Mouse (Mus musculus) ovary, postnatal 14 days (tissue): ENCODE measurements around the gene Cacng4.
A peak's percentile ranks its signal among the peaks of the same experiment; 100 is the strongest.

Experiments used
- DNase-seq: peaks from one replicate; pipeline ENCODE4 v3.0.0; 2022; ENCODE audit warnings: low spot score

Cacng4 gene

DNA sequence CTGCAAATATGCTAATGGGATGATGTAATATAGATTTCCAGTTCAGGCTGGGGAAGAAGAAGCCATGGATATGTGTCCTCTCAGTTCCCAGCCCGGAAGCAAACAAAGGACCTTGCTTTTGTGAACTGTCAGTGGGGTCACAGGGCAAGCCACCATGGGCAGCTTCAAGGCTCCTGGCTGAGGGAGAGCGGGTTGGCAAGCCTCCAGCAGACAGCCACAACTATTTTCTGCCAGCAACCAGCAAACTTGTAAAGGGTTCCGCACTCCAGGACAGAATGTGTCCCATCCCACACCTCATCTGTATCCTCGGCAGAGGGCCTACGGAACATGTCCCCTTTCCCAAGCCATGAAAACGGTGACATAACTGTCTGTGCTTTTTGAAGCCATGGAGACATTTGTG is 22.4 kb downstream of the Cacng4 start:
- no peak for DNase-seq

- no peak for DNase-seq
These were observed 26.0 kb downstream of the Cacng4 start for GRCm38 (mm10) chr11:107768361-107768760.

DNA sequence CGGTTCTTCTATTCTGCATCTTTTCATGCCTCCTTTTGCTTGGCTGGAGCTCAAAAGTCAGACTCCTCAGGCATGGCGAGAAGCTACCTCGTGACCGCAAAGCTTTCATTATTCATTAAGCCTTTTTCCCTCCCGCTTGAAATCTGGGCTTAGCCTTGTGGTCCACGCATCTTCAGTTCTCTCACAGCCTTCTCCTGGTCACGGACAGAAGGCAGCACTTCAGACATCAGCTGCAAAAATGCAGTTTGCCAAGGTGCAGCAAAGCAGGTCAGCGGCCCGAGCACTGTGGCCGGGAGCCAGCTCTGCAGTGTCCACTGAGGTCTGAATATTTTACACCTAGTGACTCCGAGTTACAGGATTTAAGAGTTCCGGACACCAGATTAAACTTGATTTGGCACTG is 27.4 kb downstream of the Cacng4 start:
- DNase-seq, result no peak

DNA sequence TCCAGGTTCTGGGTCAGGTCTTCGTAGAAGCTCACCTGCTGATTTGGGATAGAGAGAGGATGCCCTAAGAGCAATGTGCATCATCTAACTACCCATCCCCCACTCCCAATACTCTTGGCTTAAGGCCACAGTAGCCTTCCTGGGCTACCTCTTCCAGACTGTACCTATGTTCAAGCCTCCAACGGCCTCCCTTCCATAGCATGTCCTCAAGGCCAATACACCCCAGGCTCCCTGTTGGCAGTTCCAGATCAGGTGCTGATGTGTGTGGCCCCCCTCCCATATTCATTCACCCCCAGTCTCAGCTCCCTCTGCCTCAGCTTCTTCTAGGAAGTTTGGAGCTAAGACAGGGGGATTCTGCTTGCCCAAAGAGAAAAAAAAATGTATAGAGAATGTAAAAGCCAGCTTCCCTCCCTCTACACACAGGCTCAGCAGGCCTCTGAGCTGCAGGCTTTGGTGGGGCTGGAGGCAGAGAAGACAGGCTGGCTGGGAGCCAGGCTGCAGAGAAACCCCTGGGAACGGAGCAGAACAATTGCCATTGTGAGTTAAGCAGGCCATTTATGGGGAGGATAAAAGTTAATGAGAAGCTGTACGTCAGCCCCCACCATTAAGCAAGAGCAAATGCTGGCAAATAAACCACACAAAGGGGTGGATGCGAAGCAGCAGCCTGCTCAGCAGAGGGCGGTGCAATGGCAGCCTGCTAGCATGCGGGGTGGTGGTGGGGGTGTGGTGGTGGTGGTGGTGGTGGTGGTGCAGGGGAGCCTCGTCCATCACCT is 31.5 kb downstream of the Cacng4 start:
- DNase-seq, result no peak

GRCm38 (mm10) chr11:107761790-107762500 is 32.4 kb downstream of the Cacng4 start:
- no peak for DNase-seq

DNA sequence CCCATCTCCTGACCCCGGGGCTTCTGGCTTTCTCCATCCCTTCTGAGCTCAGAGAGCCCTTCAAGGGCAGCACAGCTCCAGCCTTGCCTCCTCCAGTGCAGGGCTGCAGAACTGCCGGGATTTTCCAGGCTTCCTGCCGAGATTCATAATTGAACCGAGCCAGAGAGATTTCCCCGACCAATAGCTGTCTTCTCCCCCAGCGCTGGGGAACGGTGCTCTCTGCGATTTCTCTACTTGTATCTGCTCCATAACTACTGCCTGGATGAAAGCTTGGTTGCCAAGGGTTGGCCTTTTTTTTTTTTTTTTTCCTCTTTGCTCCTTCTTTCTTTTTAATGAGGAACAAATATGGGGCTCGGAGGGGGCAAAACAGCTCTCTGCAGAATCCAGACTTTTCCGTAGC is 34.4 kb downstream of the Cacng4 start:
- no peak for DNase-seq

DNA sequence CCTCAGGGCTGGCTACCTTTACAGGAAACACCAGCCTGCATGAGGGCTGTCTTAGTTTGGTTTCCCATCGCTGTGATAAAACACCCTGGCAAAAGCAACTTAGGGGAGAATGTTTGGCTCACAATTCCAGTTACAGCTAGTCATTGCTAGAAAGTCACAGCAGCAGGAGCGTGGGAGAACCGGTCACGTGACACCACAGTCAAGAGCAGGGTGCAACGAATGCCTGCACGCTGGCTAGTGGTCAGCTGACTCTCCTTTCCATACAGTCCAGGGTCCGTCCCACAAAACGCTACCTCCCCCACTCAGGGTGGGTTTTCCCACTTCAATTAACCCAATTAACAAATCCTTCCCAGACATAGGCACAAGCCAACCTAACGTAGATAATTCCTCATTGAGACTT is 34.8 kb downstream of the Cacng4 start:
- no peak for DNase-seq

- no peak for DNase-seq
These were observed 45.2 kb downstream of the Cacng4 start for GRCm38 (mm10) chr11:107749114-107749513.

- no peak for DNase-seq
These were observed 45.9 kb downstream of the Cacng4 start for GRCm38 (mm10) chr11:107748243-107749035.

DNA sequence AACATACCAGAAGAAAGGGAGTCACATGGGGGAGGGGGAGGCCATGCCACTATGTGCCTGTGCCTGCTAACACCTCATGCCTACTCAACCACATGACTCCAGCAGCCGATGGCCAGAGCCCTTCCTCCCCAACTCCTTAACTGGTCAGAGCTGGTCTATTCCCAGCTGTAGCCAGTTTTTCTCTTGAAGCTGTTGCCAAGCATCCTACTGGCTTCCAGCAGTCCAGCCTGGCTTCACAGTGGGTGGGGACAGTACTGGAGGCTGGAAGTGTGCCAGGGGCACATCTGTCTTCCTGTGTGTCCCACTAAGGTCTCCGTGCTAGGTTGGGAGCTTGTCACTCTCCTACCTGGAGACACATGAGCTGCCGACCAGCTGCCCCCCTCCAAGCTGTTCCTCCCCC is 51.3 kb downstream of the Cacng4 start:
- DNase-seq, result no peak

DNA sequence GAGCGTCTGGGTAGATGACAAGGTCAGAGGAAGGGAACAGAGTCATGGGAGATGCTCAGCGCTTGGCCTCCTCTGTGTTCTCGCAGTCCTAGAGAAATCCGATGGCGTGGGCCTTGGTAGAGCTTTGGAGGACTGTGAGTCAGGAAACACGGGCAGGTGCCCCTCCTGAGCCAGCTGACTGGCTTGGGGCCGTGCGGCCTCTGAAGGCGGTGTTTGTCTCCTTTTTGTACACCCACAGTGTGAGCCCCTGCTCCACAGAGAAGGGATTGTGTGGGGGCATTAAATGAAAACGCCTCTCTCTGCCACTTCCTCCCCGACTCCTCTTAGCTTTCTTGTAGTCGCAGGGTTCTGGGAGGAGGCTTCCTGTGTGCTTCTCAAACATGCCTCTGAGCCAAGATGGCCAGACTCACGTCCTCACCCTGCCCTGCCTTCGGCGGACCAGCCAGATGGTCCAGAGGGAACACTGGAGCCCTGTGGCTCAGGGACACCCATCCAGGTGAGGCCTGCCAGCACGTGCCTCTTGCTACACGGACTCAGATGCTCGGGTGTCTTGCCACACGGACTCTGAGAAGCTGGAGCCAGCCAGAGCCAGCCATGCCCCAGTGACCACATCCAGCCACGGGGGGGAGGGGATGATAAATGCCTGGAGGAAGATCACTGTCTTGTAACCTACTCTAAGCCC is 55.8 kb downstream of the Cacng4 start:
- DNase-seq, result no peak

- DNase-seq, result no peak
These were observed 56.5 kb downstream of the Cacng4 start for GRCm38 (mm10) chr11:107737886-107738285.

- DNase-seq, result peak; percentile 5
These were observed 60.2 kb downstream of the Cacng4 start for GRCm38 (mm10) chr11:107734133-107734532.

- no peak for DNase-seq
These were observed 62.9 kb downstream of the Cacng4 start for GRCm38 (mm10) chr11:107731498-107731897.

- DNase-seq, result no peak
These were observed 63.4 kb downstream of the Cacng4 start for GRCm38 (mm10) chr11:107730940-107731339.

DNA sequence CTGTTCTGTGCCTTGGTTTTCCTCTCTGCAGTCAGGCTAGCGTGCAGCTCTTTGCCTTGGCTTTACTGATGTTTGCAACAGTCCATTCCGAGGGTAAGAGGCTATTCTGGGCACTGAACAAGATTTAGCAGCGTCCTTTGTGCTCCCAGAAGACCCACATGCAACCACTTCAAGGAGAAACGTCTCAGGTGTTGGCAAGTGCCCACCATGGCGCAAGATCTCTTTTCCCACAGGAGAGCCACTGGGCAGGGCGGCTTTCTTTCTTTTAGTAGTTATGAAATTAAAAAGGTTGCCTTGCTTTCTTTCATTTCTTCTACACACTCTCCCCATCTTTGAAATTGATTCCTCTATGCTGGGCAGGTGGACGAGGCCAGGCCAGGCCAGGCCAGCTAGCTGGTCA is 65.2 kb downstream of the Cacng4 start:
- no peak for DNase-seq

DNA sequence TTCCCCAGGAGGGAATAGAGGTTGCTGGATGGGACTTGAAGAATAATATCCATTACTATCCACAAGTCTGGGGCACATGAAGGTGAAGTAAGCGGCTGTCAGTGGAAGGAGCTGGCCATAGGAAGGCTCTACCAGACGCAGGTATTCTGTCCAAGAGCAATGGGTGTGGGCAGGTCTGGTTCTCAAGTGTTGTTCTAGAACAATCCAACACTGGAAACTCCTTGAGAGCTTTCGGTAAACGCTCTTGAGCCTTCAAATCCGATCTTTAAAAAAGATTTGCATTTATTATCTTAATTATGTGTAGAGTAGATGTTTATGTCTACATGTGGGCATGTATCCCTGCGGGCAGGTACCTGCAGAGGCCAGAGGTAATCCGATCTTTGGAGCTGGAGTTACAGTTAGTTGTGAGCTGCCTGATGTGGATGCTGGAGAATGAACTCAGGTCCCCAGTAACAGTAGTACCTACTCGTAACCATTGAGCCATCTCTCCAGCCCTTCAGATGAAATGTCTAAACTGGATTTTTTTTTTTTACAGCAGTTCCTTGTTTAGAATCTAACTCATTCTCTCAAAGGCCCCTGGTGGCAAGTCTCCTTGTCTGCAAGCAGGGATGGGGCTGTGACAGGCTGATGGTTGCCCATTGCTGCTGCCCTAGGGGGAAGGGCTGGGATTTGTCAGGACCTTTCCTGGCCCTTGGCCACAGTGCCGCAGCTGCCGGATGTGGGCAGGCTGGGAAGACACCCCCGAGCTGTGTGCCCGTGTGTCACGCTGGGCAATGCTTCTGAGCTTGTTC is 66.1 kb downstream of the Cacng4 start:
- no peak for DNase-seq

- no peak for DNase-seq
These were observed 69.8 kb downstream of the Cacng4 start for GRCm38 (mm10) chr11:107724603-107725002.

DNA sequence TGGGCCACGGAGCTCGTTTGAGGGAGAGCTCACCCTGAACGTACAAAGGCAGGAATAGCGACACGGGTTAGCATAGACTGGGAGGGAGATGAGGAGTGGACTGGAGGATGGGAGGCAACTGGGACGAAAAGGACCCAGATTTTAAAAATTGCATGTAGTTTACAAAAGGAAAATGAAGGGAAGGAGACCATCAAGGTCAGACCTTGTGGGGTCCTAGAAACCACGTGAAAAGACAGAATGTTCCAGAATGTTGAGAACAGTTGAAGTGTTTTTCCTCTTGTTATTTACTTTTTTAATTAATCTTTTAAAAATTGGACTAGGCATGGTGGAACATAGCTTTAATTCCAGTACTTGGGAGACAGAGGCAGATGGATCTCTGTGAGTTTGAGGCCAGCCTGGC is 73.3 kb downstream of the Cacng4 start:
- DNase-seq, result no peak

DNA sequence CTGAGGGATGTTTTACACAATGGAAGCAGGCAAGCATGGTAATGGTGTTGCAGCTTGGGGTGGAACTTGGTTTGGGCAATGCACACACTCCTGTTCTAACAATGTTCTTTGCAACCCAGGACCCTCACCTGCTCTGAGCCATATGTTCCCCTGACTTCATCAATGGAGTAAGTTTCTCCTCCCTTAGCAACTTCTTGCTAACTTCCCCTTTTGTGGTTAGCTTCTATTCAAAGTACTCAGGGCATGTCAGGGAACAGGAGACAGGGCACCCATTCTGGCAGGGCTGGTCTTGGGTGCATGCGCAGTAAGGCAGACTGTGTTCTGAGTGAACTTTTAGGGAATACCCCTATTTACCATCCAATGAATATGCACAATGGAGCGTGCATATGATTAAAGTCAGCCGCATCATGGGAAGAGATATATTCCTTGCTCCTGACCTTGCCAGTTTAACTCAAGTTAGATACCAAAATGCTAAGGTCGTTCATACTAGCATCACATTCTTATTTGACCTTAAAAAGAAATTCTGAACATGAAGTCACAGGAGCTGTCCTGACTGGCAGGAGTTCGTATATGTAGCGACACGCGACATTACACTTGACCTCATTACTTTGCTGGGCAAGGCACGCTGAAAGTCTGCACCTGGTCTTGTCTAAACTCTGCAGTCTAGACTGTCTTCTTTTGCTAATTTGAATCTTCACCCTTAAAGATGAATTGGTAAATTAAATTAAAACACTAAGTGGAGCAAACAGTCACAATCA is 73.9 kb downstream of the Cacng4 start:
- DNase-seq, result no peak
